Mouse (Mus musculus) embryonic fibroblast, embryonic 13.5 days (primary cell): ENCODE measurements around the gene Iah1. TPM values are rescaled to one million over a fixed set of nuclear protein-coding genes. Genes with fewer than 3 reads are reported as not detected.

Experiments
- H3K27ac ChIP-seq: 2 replicates; pipeline ENCODE4 v1.5.1; 2012; ENCODE audit warnings: low read length, control low read depth, inconsistent platforms; ENCODE audit not compliant: insufficient read depth
- H3K4me1 ChIP-seq: 2 replicates; pipeline ENCODE4 v1.6.1; 2011; ENCODE audit warnings: low read length; ENCODE audit not compliant: control insufficient read depth, insufficient read depth
- H3K4me3 ChIP-seq: 2 replicates; pipeline ENCODE4 v1.5.1; 2011; ENCODE audit warnings: mild to moderate bottlenecking, control low read depth, low read length; ENCODE audit not compliant: insufficient read depth
- CTCF ChIP-seq: IDR thresholded peaks from 2 replicates; pipeline ENCODE4 v1.5.1; 2011; ENCODE audit warnings: mild to moderate bottlenecking, control low read depth, low read length, moderate library complexity, borderline replicate concordance; ENCODE audit not compliant: insufficient read depth
- POLR2A ChIP-seq: IDR thresholded peaks from 2 replicates; pipeline ENCODE4 v1.6.1; 2011; ENCODE audit warnings: low read depth, mild to moderate bottlenecking, control low read depth, low read length, moderate library complexity
- polyA plus RNA-seq: library from polyadenylated mRNA; stranded (reverse); fragments of >200 nt; gene quantifications from 2 replicates; pipeline ENCODE4 v1.2.4, GENCODE M21; 2011; ENCODE audit warnings: low read depth; ENCODE audit not compliant: missing spikeins, insufficient read length

Gene Iah1
- polyA plus RNA-seq, 1 experiment, result 50.2 TPM

- no peak overlapping the region for H3K4me3 ChIP-seq
- H3K4me1 ChIP-seq, result no peaks in the 10 kb centered on the region
- TF ChIP-seq POLR2A (no peak), CTCF (no peak)
- no peak overlapping the region for H3K27ac ChIP-seq
Measured at GRCm38 (mm10) chr12:21330961-21331576, 14.9 kb downstream of the Iah1 start.

- H3K4me3 ChIP-seq, result no peak overlapping the region
- no peak overlapping the region for H3K27ac ChIP-seq
- no peaks in the 10 kb centered on the region for H3K4me1 ChIP-seq
- TF ChIP-seq CTCF (no peak), POLR2A (no peak)
Measured at GRCm38 (mm10) chr12:21331711-21332110, 15.5 kb downstream of the Iah1 start.

DNA sequence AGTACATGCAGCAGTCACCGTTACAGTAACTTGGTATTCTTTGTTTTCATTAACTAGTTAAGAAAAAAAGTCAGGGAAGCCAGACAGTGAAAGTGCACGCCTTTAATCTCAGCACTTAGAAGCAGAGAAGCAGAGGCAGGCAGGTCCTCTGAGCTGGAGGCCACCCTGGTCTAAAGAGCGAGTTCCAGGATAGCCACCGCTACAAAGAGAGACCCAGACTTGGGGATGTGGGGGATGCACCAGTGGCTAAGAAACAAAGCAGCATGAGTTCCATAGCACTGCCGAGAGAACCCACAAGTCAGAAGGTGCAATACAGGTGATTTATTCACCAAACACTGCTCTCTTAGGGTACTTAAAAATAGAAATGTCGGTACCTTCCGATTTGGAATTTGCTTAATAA lies 16.8 kb downstream of the Iah1 start:
- H3K4me3 ChIP-seq, result no peak overlapping the region

DNA sequence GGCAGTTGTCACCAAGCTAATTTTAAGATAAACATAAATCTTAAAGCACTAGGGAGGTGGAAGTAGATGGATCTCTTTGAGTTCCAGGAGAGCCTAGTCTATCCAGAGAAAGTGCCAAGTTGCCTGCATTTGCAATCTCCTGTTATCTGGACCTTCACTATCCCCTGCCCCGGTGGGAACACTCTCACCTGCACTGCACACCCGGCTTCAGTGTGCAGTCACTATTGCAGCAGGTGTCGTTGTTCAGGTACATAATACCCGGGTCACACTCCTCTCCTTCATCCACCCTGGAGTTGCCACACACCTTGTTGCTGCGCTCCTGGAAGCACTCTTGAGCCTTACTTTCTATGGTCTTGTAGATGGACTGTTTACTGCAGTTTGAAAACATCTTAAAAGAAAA lies 17.6 kb downstream of the Iah1 start:
- H3K4me1 ChIP-seq, result no peaks in the 10 kb centered on the region
- no peak for TF ChIP-seq CTCF
- no peak for TF ChIP-seq POLR2A
- no peak overlapping the region for H3K27ac ChIP-seq
- no peak overlapping the region for H3K4me3 ChIP-seq

More for the DNA sequence above, 16.8 kb downstream of the Iah1 start:
- no peak overlapping the region for H3K27ac ChIP-seq
- no peaks in the 10 kb centered on the region for H3K4me1 ChIP-seq
- TF ChIP-seq POLR2A, result no peak
- no peak for TF ChIP-seq CTCF

DNA sequence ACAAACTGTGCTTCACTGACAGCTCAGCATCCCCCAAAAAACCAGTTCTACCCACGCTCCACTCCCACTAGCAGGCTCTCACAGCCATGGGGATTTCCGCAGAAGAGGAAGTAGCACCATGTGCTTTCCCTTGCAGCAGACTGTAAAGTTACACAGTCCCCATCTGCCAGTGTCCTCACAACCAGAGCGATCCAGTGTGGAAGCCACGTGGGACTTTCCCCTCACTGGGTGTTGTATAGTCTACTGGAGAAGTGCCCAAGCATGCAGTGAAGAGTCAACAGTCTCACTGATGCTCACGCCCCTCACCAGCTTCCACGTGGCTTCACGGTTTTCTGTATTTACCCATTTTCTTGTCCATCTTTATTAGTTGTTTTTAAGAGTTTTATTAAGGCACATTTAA lies 19.7 kb downstream of the Iah1 start:
- H3K4me3 ChIP-seq, result no peak overlapping the region
- no peak overlapping the region for H3K27ac ChIP-seq
- no peaks in the 10 kb centered on the region for H3K4me1 ChIP-seq

GRCm38 (mm10) chr12:21337171-21337570 lies 21.0 kb downstream of the Iah1 start:
- TF ChIP-seq POLR2A (no peak), CTCF (no peak)
- Histone ChIP-seq H3K4me3 (no peak overlapping the region), H3K27ac (no peak overlapping the region), H3K4me1 (no peaks in the 10 kb centered on the region)

More for the DNA sequence above, 19.7 kb downstream of the Iah1 start:
- TF ChIP-seq CTCF (no peak), POLR2A (no peak)

- H3K4me1 ChIP-seq, result no peaks in the 10 kb centered on the region
- no peak overlapping the region for H3K27ac ChIP-seq
- H3K4me3 ChIP-seq, result no peak overlapping the region
- no peak for TF ChIP-seq POLR2A
- TF ChIP-seq CTCF, result no peak
Measured at GRCm38 (mm10) chr12:21340674-21341073, 24.5 kb downstream of the Iah1 start.

GRCm38 (mm10) chr12:21346972-21347371 lies 30.8 kb downstream of the Iah1 start:
- no peaks in the 10 kb centered on the region for H3K4me1 ChIP-seq
- TF ChIP-seq POLR2A (no peak), CTCF (no peak)
- no peak overlapping the region for H3K4me3 ChIP-seq
- no peak overlapping the region for H3K27ac ChIP-seq

- no peaks in the 10 kb centered on the region for H3K4me1 ChIP-seq
- no peak for TF ChIP-seq POLR2A
- no peak for TF ChIP-seq CTCF
- H3K4me3 ChIP-seq, result no peak overlapping the region
- H3K27ac ChIP-seq, result no peak overlapping the region
Measured at GRCm38 (mm10) chr12:21350113-21350876, 34.1 kb downstream of the Iah1 start.

DNA sequence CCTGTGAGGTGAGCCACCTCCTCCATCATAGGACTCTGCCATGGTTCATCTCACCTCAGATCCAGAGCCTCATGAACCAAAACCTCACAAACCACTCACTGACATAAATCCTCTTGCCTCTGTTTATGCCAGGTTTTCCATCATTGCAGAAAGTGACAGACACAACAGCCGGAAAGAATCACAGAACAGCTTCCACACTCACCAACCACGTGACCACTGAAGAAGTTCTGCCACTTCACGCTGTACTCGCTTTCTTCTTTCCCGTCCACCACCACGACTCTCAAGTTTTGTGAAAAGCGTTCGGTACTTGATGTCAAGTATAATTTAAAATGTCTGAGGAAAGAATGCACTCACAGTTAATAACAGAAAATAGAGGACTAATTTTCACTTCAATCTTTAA lies 37.5 kb downstream of the Iah1 start:
- TF ChIP-seq POLR2A (no peak), CTCF (no peak)
- Histone ChIP-seq H3K27ac (no peak overlapping the region), H3K4me3 (no peak overlapping the region), H3K4me1 (no peaks in the 10 kb centered on the region)

DNA sequence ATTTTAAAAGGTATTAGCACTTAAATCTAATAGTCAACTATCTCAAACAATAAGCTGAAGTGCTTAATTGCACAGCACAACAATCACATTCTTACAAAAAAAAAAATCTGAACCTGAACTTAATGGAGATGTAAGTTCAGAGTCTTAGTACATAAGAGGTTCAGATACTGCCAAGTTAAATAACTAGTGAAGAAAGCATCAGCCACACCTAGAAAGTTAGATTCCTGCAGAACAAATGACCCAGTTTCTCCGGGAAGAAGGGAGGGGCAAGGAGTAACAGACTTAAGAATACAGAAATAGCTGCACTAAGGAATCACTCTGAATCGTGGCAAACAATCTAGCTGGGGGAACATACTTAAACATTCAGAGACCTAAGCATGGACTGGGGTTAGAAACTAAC lies 46.5 kb downstream of the Iah1 start:
- no peak for TF ChIP-seq CTCF
- TF ChIP-seq POLR2A, result no peak
- H3K4me3 ChIP-seq, result no peak overlapping the region
- H3K4me1 ChIP-seq, result no peaks in the 10 kb centered on the region
- no peak overlapping the region for H3K27ac ChIP-seq
